Mouse (Mus musculus): ENCODE results near the gene Eid3.

DNA sequence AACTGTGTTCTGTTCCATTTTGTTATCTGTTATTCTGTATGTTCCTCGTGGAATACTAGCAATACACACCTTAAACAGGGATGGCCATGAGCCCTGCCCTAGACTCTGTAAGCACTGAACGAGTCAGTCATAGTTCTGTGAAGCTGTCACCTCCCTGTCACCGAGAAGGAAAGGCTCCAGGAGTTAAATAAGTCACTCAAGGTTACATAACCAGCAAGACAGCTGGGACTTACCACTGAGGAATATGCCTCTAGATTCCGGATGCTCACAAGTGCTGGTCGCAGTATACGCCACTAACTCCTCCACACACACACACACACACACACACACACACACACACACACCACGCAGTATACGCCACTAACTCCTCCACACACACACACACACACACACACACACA is 21.7 kb upstream of the Eid3 start:
- TF ChIP-seq CTCF (conservative IDR thresholded peaks at IDR 0.05; ENCODE audit: insufficient read depth, insufficient read length, low read depth, low read length) = no peak
- no peak for TF ChIP-seq POLR2A (IDR thresholded peaks at IDR 0.05; ENCODE audit: low read depth, low read length)

Measured in kidney, adult 2 months (tissue).